Mouse (Mus musculus): ENCODE results near the gene Zbtb49.

DNA sequence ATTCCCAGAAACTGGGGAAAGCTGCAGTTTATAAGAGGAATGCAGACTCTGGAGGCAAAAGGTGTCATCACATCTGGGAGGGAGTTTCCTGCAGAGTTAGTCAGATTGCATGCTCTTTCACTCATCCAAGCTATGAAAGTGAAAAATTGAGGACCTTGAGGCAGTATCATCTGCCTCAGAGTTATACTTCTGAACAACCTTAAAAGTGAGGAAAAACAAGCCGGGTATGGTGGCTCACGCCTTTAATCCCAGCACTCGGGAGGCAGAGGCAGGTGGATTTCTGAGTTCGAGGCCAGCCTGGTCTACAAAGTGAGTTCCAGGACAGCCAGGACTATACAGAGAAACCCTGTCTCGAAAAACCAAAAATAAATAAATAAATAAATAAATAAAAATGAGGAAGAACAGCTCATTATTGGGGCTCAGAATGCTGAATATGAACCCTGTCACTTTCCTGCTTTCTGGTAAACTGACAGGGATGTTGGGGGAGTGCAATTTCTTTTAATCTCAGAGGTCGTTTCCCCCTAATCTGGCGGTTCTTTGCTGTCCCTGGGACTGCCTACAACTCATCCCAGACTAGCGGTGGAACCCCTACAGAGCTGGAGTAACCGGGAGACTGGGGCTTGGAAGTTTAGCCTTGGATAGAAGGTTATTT is 39.3 kb upstream of the Zbtb49 start:
- TF ChIP-seq GATA1 (IDR thresholded peaks at IDR 0.05; ENCODE audit: low read length) (no peak), TAL1 (IDR thresholded peaks at IDR 0.05; ENCODE audit: low read length) (no peak)
